Comparison of ENCODE assay signal across 19 mouse cellular contexts in genomic region chr3:81025568-81026213, GRCm38 (mm10). TPM values are rescaled to one million over a fixed set of nuclear protein-coding genes. Genes with fewer than 3 reads are reported as not detected.
"Had no signal": no experiment of that assay in that cellular context is flagged by ENCODE, and none has a peak within 500 bp of the region (broad histone marks: within the 10 kb centered on the region; RNA-seq: fewer than 3 reads in every experiment).

No protein-coding gene starts in this region.

- H3K4me2 ChIP-seq: liver, embryonic 13.5 days; lung, embryonic 15.5 days; midbrain, embryonic 12.5 days; neural tube, embryonic 13.5 days had no signal

- ATAC-seq: liver, postnatal 0 days had no signal

- H3K4me1 ChIP-seq: liver, embryonic 13.5 days; lung, embryonic 15.5 days; midbrain, embryonic 12.5 days; neural tube, embryonic 13.5 days had no signal

- H3K27me3 ChIP-seq: liver, embryonic 13.5 days; lung, embryonic 15.5 days; midbrain, embryonic 12.5 days; neural tube, embryonic 13.5 days had no signal

- H3K36me3 ChIP-seq: liver, embryonic 13.5 days; lung, embryonic 15.5 days; midbrain, embryonic 12.5 days; neural tube, embryonic 13.5 days had no signal

- H3K9ac ChIP-seq: liver, embryonic 13.5 days; liver, postnatal 0 days; lung, embryonic 15.5 days; midbrain, embryonic 12.5 days; neural tube, embryonic 13.5 days had no signal

- H3K27ac ChIP-seq: kidney, postnatal 0 days; liver, embryonic 13.5 days; lung, embryonic 15.5 days; macrophage; midbrain, embryonic 12.5 days; neural tube, embryonic 13.5 days had no signal

- DNase-seq: kidney, adult 9 months; kidney, postnatal 36 days; layer of hippocampus, adult 9-11 months; layer of hippocampus, postnatal 36 days; liver; liver, embryonic 13.5 days; liver, postnatal 0 days; lung, postnatal 14 days; retina, postnatal 1 day; right cerebral cortex, postnatal 4 days; spleen, adult 18-20 months; thymus, adult 18-20 months; thymus, postnatal 25 days had no signal

- H3K4me3 ChIP-seq: liver, embryonic 13.5 days; lung, embryonic 15.5 days; midbrain, embryonic 12.5 days; neural tube, embryonic 13.5 days had no signal

- H3K9me3 ChIP-seq: liver, embryonic 13.5 days; lung, embryonic 15.5 days; midbrain, embryonic 12.5 days; neural tube, embryonic 13.5 days had no signal

RNA-seq across cellular contexts. Expression of gene Pdgfc, which starts 10.5 kb away (rescaled TPM):
- total RNA-seq: megakaryocyte-erythroid progenitor cell, adult 5-6 weeks had no signal
